Mouse (Mus musculus): ENCODE data around the gene Pkdcc. TPM values are rescaled to one million over a fixed set of nuclear protein-coding genes. Genes with fewer than 3 reads are reported as not detected.

Pkdcc gene
- polyA plus RNA-seq, 1 experiment = 42.6 TPM

DNA sequence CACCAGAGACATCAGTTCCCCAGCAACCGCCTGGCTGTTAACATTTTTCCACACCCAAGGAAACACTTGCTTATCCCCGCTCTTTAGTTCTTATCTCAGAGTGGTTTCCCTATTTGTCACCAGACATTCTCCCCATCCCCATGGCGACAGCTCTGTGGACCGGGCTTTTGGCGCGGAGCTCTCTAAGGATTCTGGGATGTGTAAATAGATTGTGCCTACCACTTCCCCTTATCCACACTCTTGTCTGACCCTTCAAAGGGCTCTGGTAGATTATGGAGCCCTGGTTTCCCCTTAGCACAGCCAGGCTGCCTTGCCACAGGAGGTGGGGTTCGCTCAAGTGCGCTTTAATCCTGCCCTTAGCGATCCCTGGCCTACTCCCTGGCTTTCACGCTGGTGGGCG is 16.3 kb downstream of the Pkdcc start:
- H3K4me1 ChIP-seq (ENCODE audit: control insufficient read depth, insufficient read depth, low read length) = no peaks in the 10 kb centered on the region
- no peak overlapping the region for H3K4me3 ChIP-seq (ENCODE audit: insufficient read depth, low read depth, low read length)
- no peak for DNase-seq
- TF ChIP-seq CTCF (conservative IDR thresholded peaks at IDR 0.05; ENCODE audit: insufficient read depth, insufficient read length, low read depth, low read length) (no peak), POLR2A (IDR thresholded peaks at IDR 0.05; ENCODE audit: low read depth, low read length) (no peak)
- no peaks in the 10 kb centered on the region for H3K36me3 ChIP-seq (ENCODE audit: control insufficient read depth, insufficient read depth, low read length)
- WGBS = 83% methylated on average over 11 of the region's 11 CpGs
- no peak overlapping the region for H3K27ac ChIP-seq (ENCODE audit: insufficient read depth, low read depth, low read length)
- H3K27me3 ChIP-seq (replicated peaks; ENCODE audit: control insufficient read depth, insufficient read depth, low read length) = no peaks in the 10 kb centered on the region

DNA sequence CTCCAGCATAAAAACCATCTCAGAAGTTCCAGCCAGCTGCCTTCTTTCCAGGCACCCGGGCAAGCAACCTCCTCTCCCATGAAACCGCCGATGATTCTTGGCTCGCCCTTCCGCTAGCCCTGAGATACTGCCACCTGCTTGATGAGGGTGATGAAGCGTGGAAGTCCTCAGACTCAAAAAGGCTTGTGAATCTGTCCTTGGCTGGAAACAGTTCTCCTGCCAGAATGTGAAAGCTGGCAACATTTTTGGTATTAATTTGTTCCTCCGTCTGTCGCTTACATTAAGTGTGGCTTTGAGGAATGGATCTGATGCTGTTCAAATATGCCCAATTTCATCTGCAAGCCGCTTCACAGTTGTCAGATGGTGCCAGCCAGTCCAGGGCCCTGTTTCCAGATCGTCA is 20.1 kb downstream of the Pkdcc start:
- DNase-seq = peak; percentile 41
- H3K4me3 ChIP-seq (ENCODE audit: insufficient read depth, low read depth, low read length) = no peak overlapping the region
- 54% methylated on average over 10 of the region's 10 CpGs for WGBS
- no peaks in the 10 kb centered on the region for H3K36me3 ChIP-seq (ENCODE audit: control insufficient read depth, insufficient read depth, low read length)
- no peak overlapping the region for H3K27ac ChIP-seq (ENCODE audit: insufficient read depth, low read depth, low read length)
- TF ChIP-seq POLR2A (IDR thresholded peaks at IDR 0.05; ENCODE audit: low read depth, low read length) = no peak
- H3K4me1 ChIP-seq (ENCODE audit: control insufficient read depth, insufficient read depth, low read length) = no peaks in the 10 kb centered on the region
- H3K27me3 ChIP-seq (replicated peaks; ENCODE audit: control insufficient read depth, insufficient read depth, low read length) = no peaks in the 10 kb centered on the region

DNA sequence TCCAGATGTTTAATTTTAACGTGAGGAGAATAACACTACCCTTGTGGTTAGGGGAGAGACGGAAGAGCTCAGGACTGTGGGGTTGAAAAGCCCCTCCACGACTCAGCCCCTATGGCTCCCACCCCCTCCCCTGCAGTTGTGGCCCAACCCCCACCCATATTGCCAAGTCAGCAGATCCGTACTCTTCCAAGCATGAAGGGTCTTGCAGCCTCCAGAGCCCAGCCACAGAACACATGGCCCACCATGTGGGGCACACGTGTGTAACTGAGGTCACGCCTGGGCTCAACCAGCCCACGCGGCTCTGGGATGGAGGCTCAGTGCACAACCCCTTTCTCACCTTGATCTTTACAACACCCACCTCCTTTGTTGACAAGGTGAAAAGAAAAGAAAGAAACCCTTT is 21.1 kb downstream of the Pkdcc start:
- TF ChIP-seq POLR2A (IDR thresholded peaks at IDR 0.05; ENCODE audit: low read depth, low read length) (no peak), CTCF (conservative IDR thresholded peaks at IDR 0.05; ENCODE audit: insufficient read depth, insufficient read length, low read depth, low read length) (no peak)
- Histone ChIP-seq H3K27ac (ENCODE audit: insufficient read depth, low read depth, low read length) (no peak overlapping the region), H3K4me1 (ENCODE audit: control insufficient read depth, insufficient read depth, low read length) (no peaks in the 10 kb centered on the region), H3K27me3 (replicated peaks; ENCODE audit: control insufficient read depth, insufficient read depth, low read length) (no peaks in the 10 kb centered on the region), H3K36me3 (ENCODE audit: control insufficient read depth, insufficient read depth, low read length) (no peaks in the 10 kb centered on the region), H3K4me3 (ENCODE audit: insufficient read depth, low read depth, low read length) (no peak overlapping the region)
- 80% methylated on average over 8 of the region's 8 CpGs for WGBS
- no peak for DNase-seq

DNA sequence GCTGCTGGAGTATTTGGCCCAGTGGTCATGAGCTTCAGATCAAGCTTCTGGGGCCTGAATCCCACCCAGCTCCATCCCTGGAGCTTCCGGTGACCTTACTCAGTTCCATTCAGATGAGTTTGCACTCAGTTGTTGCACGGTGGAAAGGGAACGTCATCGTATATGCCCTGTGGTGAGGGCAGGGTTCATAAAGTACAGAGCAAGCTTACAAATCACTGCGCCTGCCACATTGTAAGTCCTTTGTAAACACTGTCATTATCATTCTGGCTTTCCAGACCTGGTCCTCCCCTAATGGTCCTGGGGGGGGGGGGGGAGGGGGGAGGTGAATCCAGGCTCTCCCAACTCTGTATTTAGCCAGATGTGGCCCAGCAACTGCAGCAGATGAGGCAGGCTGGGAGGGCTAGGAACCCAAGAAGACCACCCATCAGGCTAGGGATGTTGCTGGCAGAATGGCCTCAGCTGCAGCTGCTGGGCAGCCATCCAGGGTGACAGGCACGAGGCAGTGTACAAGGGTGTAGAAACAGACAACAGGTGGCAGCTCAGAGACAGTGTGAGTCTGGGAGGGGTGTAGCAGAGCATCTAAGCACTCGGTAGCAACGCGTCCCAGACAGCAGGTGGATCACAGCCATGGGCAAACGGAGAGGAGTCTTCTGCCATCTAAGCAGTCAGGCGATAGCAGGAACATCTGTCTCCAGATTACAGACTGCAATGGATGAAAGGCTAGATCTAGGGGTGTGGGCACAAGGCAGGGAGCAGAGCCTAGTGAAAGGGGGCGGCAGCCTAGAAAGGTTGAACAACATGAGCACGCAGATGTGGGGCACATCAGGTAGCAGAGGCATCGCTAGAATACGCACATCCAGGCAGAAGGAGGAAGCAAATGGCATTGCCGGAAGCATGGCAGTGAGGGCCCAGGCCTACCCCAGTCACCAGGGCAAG is 23.3 kb downstream of the Pkdcc start:
- no peak overlapping the region for H3K27ac ChIP-seq (ENCODE audit: insufficient read depth, low read depth, low read length)
- H3K4me1 ChIP-seq (ENCODE audit: control insufficient read depth, insufficient read depth, low read length) = no peaks in the 10 kb centered on the region
- H3K27me3 ChIP-seq (replicated peaks; ENCODE audit: control insufficient read depth, insufficient read depth, low read length) = no peaks in the 10 kb centered on the region
- H3K36me3 ChIP-seq (ENCODE audit: control insufficient read depth, insufficient read depth, low read length) = no peaks in the 10 kb centered on the region
- DNase-seq = no peak
- no peak for TF ChIP-seq POLR2A (IDR thresholded peaks at IDR 0.05; ENCODE audit: low read depth, low read length)
- no peak for TF ChIP-seq CTCF (conservative IDR thresholded peaks at IDR 0.05; ENCODE audit: insufficient read depth, insufficient read length, low read depth, low read length)
- H3K4me3 ChIP-seq (ENCODE audit: insufficient read depth, low read depth, low read length) = no peak overlapping the region
- WGBS = 80% methylated on average over 16 of the region's 16 CpGs

DNA sequence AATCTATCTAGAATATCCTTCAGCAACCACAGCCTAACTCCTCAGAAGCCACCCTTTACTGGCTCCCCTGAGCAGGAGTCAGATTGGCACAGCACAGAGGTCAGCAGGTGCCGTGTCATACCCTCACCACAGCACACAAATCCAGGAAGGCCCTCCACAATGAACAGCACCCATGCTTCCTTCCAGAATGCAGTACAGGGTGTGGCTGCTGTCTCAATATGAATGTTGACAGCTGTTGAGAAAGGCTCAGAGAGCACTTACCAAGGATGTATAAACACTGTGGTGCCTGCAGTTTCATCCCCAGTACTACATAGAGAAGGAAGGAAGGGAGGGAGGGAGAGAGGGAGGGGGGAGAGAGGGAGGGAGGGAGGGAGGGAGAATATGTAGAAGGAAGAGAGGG is 29.4 kb downstream of the Pkdcc start:
- whole genome bisulfite sequencing = 78% methylated on average over 1 of the region's 1 CpGs
- Histone ChIP-seq H3K4me1 (ENCODE audit: control insufficient read depth, insufficient read depth, low read length) (no peaks in the 10 kb centered on the region), H3K36me3 (ENCODE audit: control insufficient read depth, insufficient read depth, low read length) (no peaks in the 10 kb centered on the region), H3K27me3 (replicated peaks; ENCODE audit: control insufficient read depth, insufficient read depth, low read length) (no peaks in the 10 kb centered on the region), H3K27ac (ENCODE audit: insufficient read depth, low read depth, low read length) (no peak overlapping the region), H3K4me3 (ENCODE audit: insufficient read depth, low read depth, low read length) (no peak overlapping the region)
- no peak for DNase-seq
- no peak for TF ChIP-seq POLR2A (IDR thresholded peaks at IDR 0.05; ENCODE audit: low read depth, low read length)
- no peak for TF ChIP-seq CTCF (conservative IDR thresholded peaks at IDR 0.05; ENCODE audit: insufficient read depth, insufficient read length, low read depth, low read length)

DNA sequence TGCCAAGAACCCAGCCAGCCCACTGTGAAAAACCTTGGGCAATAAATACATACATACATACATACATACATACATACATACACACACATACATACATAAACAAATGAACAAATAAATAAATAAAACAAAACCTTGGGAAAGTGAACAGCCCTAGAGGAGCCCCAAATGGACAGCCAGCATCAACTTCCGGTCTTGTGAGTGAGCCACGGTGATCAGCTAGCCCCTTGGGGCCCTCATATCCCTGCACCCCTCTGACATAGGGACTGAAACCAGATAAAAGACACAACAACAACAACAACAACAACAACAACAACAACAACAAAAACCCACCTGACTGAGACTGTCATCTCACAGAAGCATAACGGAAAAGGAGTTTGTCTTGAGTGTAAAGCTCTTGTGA is 30.4 kb downstream of the Pkdcc start:
- no peak for TF ChIP-seq POLR2A (IDR thresholded peaks at IDR 0.05; ENCODE audit: low read depth, low read length)
- TF ChIP-seq CTCF (conservative IDR thresholded peaks at IDR 0.05; ENCODE audit: insufficient read depth, insufficient read length, low read depth, low read length) = no peak
- 67% methylated on average over 3 of the region's 3 CpGs for WGBS
- no peaks in the 10 kb centered on the region for H3K4me1 ChIP-seq (ENCODE audit: control insufficient read depth, insufficient read depth, low read length)
- no peak for DNase-seq
- no peaks in the 10 kb centered on the region for H3K36me3 ChIP-seq (ENCODE audit: control insufficient read depth, insufficient read depth, low read length)
- no peak overlapping the region for H3K27ac ChIP-seq (ENCODE audit: insufficient read depth, low read depth, low read length)
- no peak overlapping the region for H3K4me3 ChIP-seq (ENCODE audit: insufficient read depth, low read depth, low read length)
- no peaks in the 10 kb centered on the region for H3K27me3 ChIP-seq (replicated peaks; ENCODE audit: control insufficient read depth, insufficient read depth, low read length)

DNA sequence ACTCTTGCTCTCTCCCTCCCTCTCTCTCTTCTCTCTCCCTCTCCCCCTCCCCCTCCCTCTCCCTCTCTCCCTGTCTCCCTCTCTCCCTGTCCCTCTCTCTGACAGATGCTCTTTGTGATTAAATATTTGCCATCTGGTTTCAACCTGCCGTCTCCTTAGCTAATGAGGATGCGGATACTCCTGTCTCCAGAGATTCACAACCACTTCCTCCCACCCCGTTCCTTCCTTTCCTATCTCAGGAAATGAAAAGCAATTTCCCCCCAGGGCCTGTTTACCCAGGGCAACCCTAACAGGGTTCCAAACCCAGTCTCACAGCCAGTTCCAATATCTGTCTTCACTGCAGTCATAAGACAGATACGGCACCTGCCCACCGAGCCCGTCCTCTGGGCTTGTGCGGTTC is 31.0 kb downstream of the Pkdcc start:
- no peak overlapping the region for H3K27ac ChIP-seq (ENCODE audit: insufficient read depth, low read depth, low read length)
- no peaks in the 10 kb centered on the region for H3K4me1 ChIP-seq (ENCODE audit: control insufficient read depth, insufficient read depth, low read length)

More for the DNA sequence above, 31.0 kb downstream of the Pkdcc start:
- Histone ChIP-seq H3K4me3 (ENCODE audit: insufficient read depth, low read depth, low read length) (no peak overlapping the region), H3K27me3 (replicated peaks; ENCODE audit: control insufficient read depth, insufficient read depth, low read length) (no peaks in the 10 kb centered on the region), H3K36me3 (ENCODE audit: control insufficient read depth, insufficient read depth, low read length) (no peaks in the 10 kb centered on the region)
- DNase-seq = no peak
- TF ChIP-seq POLR2A (IDR thresholded peaks at IDR 0.05; ENCODE audit: low read depth, low read length) = no peak
- 30% methylated on average over 7 of the region's 7 CpGs for whole genome bisulfite sequencing
